Mouse (Mus musculus): ENCODE data around the gene Gm20388. TPM values are rescaled to one million over a fixed set of nuclear protein-coding genes. Genes with fewer than 3 reads are reported as not detected.

Gm20388 gene
- polyA plus RNA-seq, 1 experiment: 18.7 TPM

DNA sequence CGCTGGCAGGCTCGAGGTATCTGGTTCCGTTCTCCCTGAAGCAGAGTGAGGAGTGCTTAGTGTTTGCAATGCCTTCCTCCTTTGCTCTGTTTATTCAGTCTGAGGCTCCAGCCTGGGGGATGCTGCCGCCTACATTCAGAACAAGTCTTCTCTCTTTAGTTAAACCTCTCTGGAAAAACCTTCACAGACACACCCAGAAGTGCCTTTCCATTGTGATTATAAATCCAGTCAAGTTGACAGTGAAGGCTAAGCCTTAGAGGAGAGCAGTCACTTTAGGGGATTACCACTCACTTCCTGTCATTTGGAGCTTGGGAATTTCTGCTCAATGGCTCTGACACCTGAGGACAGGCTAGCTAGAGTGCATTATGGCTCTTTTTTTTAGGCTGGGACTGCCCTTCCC, 3777.2 kb downstream of the Gm20388 start:
- Histone ChIP-seq H3K27ac (ENCODE audit: insufficient read depth, low read length) (no peak overlapping the region), H3K4me1 (ENCODE audit: control insufficient read depth, insufficient read depth, low read length) (no peaks in the 10 kb centered on the region), H3K27me3 (ENCODE audit: control insufficient read depth, insufficient read depth, low read length) (no peaks in the 10 kb centered on the region), H3K4me3 (replicated peaks; ENCODE audit: insufficient read depth, low read depth, low read length) (no peak overlapping the region)
- TF ChIP-seq POLR2A (IDR thresholded peaks at IDR 0.05; ENCODE audit: borderline replicate concordance, insufficient read depth, low read length) (no peak), CTCF (IDR thresholded peaks at IDR 0.05; ENCODE audit: borderline replicate concordance, insufficient read depth, low read depth, low read length) (no peak)
- WGBS: 65% methylated on average over 4 of the region's 4 CpGs
- no peak for DNase-seq

GRCm38 (mm10) chr8:123692165-123692962, 3781.7 kb downstream of the Gm20388 start:
- 86% methylated on average over 10 of the region's 10 CpGs for WGBS
- H3K4me3 ChIP-seq (replicated peaks; ENCODE audit: insufficient read depth, low read depth, low read length): no peak overlapping the region
- TF ChIP-seq POLR2A (IDR thresholded peaks at IDR 0.05; ENCODE audit: borderline replicate concordance, insufficient read depth, low read length) (no peak), CTCF (IDR thresholded peaks at IDR 0.05; ENCODE audit: borderline replicate concordance, insufficient read depth, low read depth, low read length) (no peak)
- H3K27me3 ChIP-seq (ENCODE audit: control insufficient read depth, insufficient read depth, low read length): no peaks in the 10 kb centered on the region
- H3K27ac ChIP-seq (ENCODE audit: insufficient read depth, low read length): no peak overlapping the region
- DNase-seq: no peak
- no peaks in the 10 kb centered on the region for H3K4me1 ChIP-seq (ENCODE audit: control insufficient read depth, insufficient read depth, low read length)

GRCm38 (mm10) chr8:123696167-123696566, 3785.5 kb downstream of the Gm20388 start:
- TF ChIP-seq CTCF (IDR thresholded peaks at IDR 0.05; ENCODE audit: borderline replicate concordance, insufficient read depth, low read depth, low read length) (no peak), POLR2A (IDR thresholded peaks at IDR 0.05; ENCODE audit: borderline replicate concordance, insufficient read depth, low read length) (no peak)
- Histone ChIP-seq H3K27ac (ENCODE audit: insufficient read depth, low read length) (no peak overlapping the region), H3K27me3 (ENCODE audit: control insufficient read depth, insufficient read depth, low read length) (no peaks in the 10 kb centered on the region), H3K4me3 (replicated peaks; ENCODE audit: insufficient read depth, low read depth, low read length) (no peak overlapping the region), H3K4me1 (ENCODE audit: control insufficient read depth, insufficient read depth, low read length) (no peaks in the 10 kb centered on the region)
- 60% methylated on average over 9 of the region's 9 CpGs for WGBS
- DNase-seq: no peak

GRCm38 (mm10) chr8:123697329-123697728, 3786.7 kb downstream of the Gm20388 start:
- no peaks in the 10 kb centered on the region for H3K27me3 ChIP-seq (ENCODE audit: control insufficient read depth, insufficient read depth, low read length)
- TF ChIP-seq CTCF (IDR thresholded peaks at IDR 0.05; ENCODE audit: borderline replicate concordance, insufficient read depth, low read depth, low read length) (no peak), POLR2A (IDR thresholded peaks at IDR 0.05; ENCODE audit: borderline replicate concordance, insufficient read depth, low read length) (no peak)
- DNase-seq: no peak
- H3K27ac ChIP-seq (ENCODE audit: insufficient read depth, low read length): no peak overlapping the region
- 63% methylated on average over 5 of the region's 5 CpGs for WGBS
- H3K4me3 ChIP-seq (replicated peaks; ENCODE audit: insufficient read depth, low read depth, low read length): no peak overlapping the region
- no peaks in the 10 kb centered on the region for H3K4me1 ChIP-seq (ENCODE audit: control insufficient read depth, insufficient read depth, low read length)

DNA sequence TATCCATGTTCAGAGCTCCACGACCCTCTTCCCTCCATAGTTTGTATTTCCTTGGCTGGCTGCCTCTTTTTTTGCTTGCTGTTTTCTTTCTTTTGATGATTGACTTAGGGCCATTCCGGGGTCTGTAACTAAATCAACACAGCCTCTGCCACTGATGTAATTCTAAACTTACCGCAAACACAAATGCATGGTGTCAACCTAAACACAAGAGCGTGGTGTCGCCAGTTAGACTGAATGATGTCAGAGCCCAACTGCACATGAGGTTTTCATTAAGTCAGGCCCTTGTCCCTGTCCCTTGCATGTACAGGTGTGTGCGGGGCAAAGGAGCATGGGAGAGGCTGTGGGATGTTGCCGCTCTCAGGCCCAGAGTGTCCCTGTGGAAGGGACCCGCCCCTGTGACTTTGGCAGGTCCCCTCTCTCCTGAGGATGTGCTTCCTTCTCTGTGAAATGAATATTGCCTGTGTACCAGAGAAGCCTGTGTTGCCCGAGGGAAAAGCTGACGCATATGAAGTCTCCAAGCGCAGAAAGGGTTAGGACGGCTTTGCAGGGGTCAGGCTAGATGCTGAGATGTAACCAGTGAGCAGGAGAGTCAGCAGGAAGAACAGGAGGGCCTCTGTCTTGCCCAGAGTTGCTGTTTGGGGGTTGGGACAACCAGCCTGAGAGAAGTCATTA, 3789.9 kb downstream of the Gm20388 start:
- Histone ChIP-seq H3K4me1 (ENCODE audit: control insufficient read depth, insufficient read depth, low read length) (no peaks in the 10 kb centered on the region), H3K4me3 (replicated peaks; ENCODE audit: insufficient read depth, low read depth, low read length) (no peak overlapping the region), H3K27me3 (ENCODE audit: control insufficient read depth, insufficient read depth, low read length) (no peaks in the 10 kb centered on the region), H3K27ac (ENCODE audit: insufficient read depth, low read length) (no peak overlapping the region)
- no peak for TF ChIP-seq POLR2A (IDR thresholded peaks at IDR 0.05; ENCODE audit: borderline replicate concordance, insufficient read depth, low read length)
- no peak for TF ChIP-seq CTCF (IDR thresholded peaks at IDR 0.05; ENCODE audit: borderline replicate concordance, insufficient read depth, low read depth, low read length)
- no peak for DNase-seq
- 78% methylated on average over 12 of the region's 12 CpGs for WGBS

GRCm38 (mm10) chr8:123701952-123702587, 3791.4 kb downstream of the Gm20388 start:
- Histone ChIP-seq H3K4me1 (ENCODE audit: control insufficient read depth, insufficient read depth, low read length) (no peaks in the 10 kb centered on the region), H3K4me3 (replicated peaks; ENCODE audit: insufficient read depth, low read depth, low read length) (no peak overlapping the region), H3K27me3 (ENCODE audit: control insufficient read depth, insufficient read depth, low read length) (no peaks in the 10 kb centered on the region), H3K27ac (ENCODE audit: insufficient read depth, low read length) (no peak overlapping the region)
- TF ChIP-seq CTCF (IDR thresholded peaks at IDR 0.05; ENCODE audit: borderline replicate concordance, insufficient read depth, low read depth, low read length) (no peak), POLR2A (IDR thresholded peaks at IDR 0.05; ENCODE audit: borderline replicate concordance, insufficient read depth, low read length) (no peak)
- 48% methylated on average over 15 of the region's 15 CpGs for WGBS
- no peak for DNase-seq

DNA sequence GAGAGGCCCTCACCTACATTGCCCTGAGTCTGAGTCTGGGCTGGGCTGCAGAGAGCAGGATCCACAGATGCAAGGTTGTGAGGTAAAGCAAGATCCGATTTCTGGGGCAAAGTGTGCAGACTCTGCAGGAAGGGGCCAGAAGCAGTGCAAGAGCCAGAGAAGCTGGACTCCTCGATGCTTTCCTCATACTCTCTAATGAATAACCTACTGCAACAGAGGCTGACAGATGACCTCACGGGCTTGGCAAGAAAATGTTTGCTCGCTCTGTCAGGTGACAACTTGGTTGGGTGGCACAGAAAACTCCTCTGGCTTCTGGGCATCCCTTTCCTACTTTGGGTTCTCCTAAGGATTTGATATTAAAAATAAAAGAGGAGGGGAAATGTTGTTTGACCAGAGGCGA, 3794.7 kb downstream of the Gm20388 start:
- Histone ChIP-seq H3K27me3 (ENCODE audit: control insufficient read depth, insufficient read depth, low read length) (no peaks in the 10 kb centered on the region), H3K4me3 (replicated peaks; ENCODE audit: insufficient read depth, low read depth, low read length) (no peak overlapping the region), H3K27ac (ENCODE audit: insufficient read depth, low read length) (no peak overlapping the region), H3K4me1 (ENCODE audit: control insufficient read depth, insufficient read depth, low read length) (no peaks in the 10 kb centered on the region)
- DNase-seq: no peak
- 51% methylated on average over 5 of the region's 5 CpGs for WGBS
- no peak for TF ChIP-seq CTCF (IDR thresholded peaks at IDR 0.05; ENCODE audit: borderline replicate concordance, insufficient read depth, low read depth, low read length)
- no peak for TF ChIP-seq POLR2A (IDR thresholded peaks at IDR 0.05; ENCODE audit: borderline replicate concordance, insufficient read depth, low read length)
